Mouse (Mus musculus) liver, adult 10 weeks (tissue): ENCODE measurements around the gene Nmu. TPM values are rescaled to one million over a fixed set of nuclear protein-coding genes. Genes with fewer than 3 reads are reported as not detected.

ENCODE experiments used
- polyA plus RNA-seq: library from polyadenylated mRNA; stranded (reverse); fragments of 350-450 nt; fragmentation: Illumina TruSeq; extraction: RNeasy Lipid Tissue Mini Kit (QIAGEN cat#74804); gene quantifications from one replicate; pipeline ENCODE4 v1.2.3, GENCODE M21; 2014; ENCODE audit warnings: low read depth, low replicate concordance

Gene Nmu
- not detected for polyA plus RNA-seq

DNA sequence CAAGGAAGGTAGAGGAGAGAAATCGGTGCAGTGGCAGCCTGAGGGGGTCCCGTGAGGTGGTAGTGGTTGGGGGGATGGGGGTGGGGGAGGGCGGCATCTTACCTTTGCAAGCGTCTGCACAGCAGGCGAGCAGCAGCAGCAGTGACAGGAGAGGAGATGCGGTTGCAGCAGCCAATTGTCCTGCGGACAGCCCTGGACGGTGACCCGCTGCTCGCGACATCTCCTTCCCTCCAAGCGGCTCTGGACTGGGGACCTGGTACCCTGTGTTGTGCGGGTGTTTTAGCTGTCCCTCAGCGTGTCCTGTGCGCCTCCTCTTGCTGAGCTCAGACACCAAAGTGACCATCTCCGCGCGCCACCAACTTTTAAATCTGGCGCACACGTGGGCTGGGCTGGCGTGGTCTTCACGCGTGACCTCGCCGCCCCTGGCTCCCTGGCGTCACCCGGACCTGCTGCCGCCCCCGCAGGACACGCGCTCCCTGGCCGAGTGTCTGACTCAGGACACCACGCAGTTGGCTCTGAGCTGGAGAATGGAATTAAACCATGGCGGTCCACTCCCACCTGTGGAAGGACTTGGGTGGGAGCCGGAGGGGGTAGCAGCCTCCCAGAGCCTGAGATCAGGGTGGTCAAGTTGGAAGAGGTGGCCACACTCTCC lies at the start of gene Nmu:
TSS of gene Nmu (minus strand) at position 336 of the 652 bp plus-strand sequence.

GRCm38 (mm10) chr5:76330953-76331352 lies 32.6 kb downstream of the Nmu start, which contains the start of gene Pdcl2:
Pdcl2 (minus strand) TSS chr5:76331156.

GRCm38 (mm10) chr5:76304452-76305341 lies 58.9 kb downstream of the Nmu start, which contains the start of gene Clock:
Clock (minus strand) TSS chr5:76304792.

Other genes starting within 250 kb of the Nmu start
- 9.3 TPM for gene Srd5a3, start 223.5 kb downstream of the Nmu start, polyA plus RNA-seq
- 22.8 TPM for gene Tmem165, start 179.9 kb downstream of the Nmu start, polyA plus RNA-seq
- 35.8 TPM for gene Clock, start 59.0 kb downstream of the Nmu start, polyA plus RNA-seq
- not detected for gene Pdcl2, start 32.6 kb downstream of the Nmu start, polyA plus RNA-seq
- gene Gm7271, start 120.3 kb upstream of the Nmu start, polyA plus RNA-seq: not detected
- gene Exoc1, start 165.5 kb upstream of the Nmu start, polyA plus RNA-seq: 22.5 TPM
- gene Cep135, start 224.9 kb upstream of the Nmu start, polyA plus RNA-seq: 3.4 TPM